ENCODE assay signal across 7 mouse cellular contexts in the genomic region with DNA sequence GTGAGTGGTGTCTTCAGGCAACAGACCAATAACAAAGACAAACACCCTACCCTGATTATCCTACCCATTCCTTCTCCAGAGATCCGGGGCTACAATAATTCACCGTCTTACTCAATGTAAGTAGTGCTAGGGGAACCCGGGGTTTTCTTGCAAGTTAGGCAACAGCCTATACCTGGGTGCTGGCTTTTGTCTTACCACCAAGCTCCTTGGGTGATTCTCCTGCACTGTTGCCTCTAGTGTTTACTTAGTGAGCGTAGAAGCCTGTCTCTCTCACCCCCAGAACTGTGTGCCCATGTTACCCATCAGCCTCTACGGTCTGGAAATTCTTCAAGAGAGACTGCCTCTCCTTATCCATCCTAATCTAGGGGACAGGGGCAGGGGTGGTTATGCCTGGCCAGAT. TPM values are rescaled to one million over a fixed set of nuclear protein-coding genes. Genes with fewer than 3 reads are reported as not detected.
DNase-seq lines count a peak whose midpoint lies in the region; ATAC-seq and TF ChIP-seq lines count a peak whose summit lies in the region.

No protein-coding gene starts in this region.

- H3K4me3 ChIP-seq in liver, adult 2 months (ENCODE audit: insufficient read depth, low read depth, low read length) = no peak overlapping the region
- no peak overlapping the region for H3K4me3 ChIP-seq in embryonic facial prominence, embryonic 11.5 days (ENCODE audit: low read depth, low read length)
- no peak overlapping the region for H3K4me3 ChIP-seq in hindbrain, embryonic 16.5 days (ENCODE audit: low read length)
- peak overlapping the region; percentile 23 for H3K4me3 ChIP-seq in myocyte

- H3K4me2 ChIP-seq in embryonic facial prominence, embryonic 11.5 days (ENCODE audit: low read depth, low read length) = peak overlapping the region; percentile 48
- peak overlapping the region; percentile 73 for H3K4me2 ChIP-seq in hindbrain, embryonic 16.5 days (ENCODE audit: low read length)
- peak overlapping the region; percentile 95 for H3K4me2 ChIP-seq in myocyte (ENCODE audit: low read depth)

- DNase-seq in liver, adult 2 months (ENCODE audit: extremely low read depth, low read depth, low spot score) = no peak
- DNase-seq in liver = no peak
- DNase-seq in embryonic facial prominence, embryonic 11.5 days (ENCODE audit: low spot score) = no peak
- DNase-seq in spleen, postnatal 4 days (ENCODE audit: low spot score in 2 of 2) = no peak
- no peak for DNase-seq in left cerebral cortex, postnatal 10 days (ENCODE audit: extremely low spot score in 1 of 2, low spot score in 2 of 2)

- H3K4me1 ChIP-seq in liver, adult 2 months (ENCODE audit: control insufficient read depth, insufficient read depth, low read length) = peaks cover 27% of the 10 kb centered on the region
- peaks cover 3% of the 10 kb centered on the region for H3K4me1 ChIP-seq in embryonic facial prominence, embryonic 11.5 days (ENCODE audit: control insufficient read depth, insufficient read depth, low read length)
- peaks cover 16% of the 10 kb centered on the region for H3K4me1 ChIP-seq in hindbrain, embryonic 16.5 days (ENCODE audit: control insufficient read depth, insufficient read depth, low read depth, low read length)

- no peak overlapping the region; the same call in 1 of the 2 replicates for H3K9ac ChIP-seq in liver, adult 2 months (ENCODE audit: low read depth, low read length)
- H3K9ac ChIP-seq in embryonic facial prominence, embryonic 11.5 days (replicated peaks; ENCODE audit: low read length) = peak overlapping the region; percentile 62
- H3K9ac ChIP-seq in hindbrain, embryonic 16.5 days (ENCODE audit: low read depth, low read length) = no peak overlapping the region

- WGBS in liver, adult 2 months = 57% methylated on average over 5 of the region's 5 CpGs
- 76% methylated on average over 5 of the region's 5 CpGs for WGBS in embryonic facial prominence, embryonic 11.5 days
- 68% methylated on average over 5 of the region's 5 CpGs for WGBS in hindbrain, embryonic 16.5 days

- H3K27ac ChIP-seq in liver, adult 2 months (replicated peaks; ENCODE audit: insufficient read depth, low read depth, low read length) = peak overlapping the region; percentile 72; the same call in 1 of the 2 replicates
- H3K27ac ChIP-seq in embryonic facial prominence, embryonic 11.5 days (replicated peaks; ENCODE audit: low read depth, low read length) = no peak overlapping the region
- no peak overlapping the region for H3K27ac ChIP-seq in hindbrain, embryonic 16.5 days (ENCODE audit: low read depth, low read length)

- no peak for TF ChIP-seq POLR2A in liver, adult 2 months (IDR thresholded peaks at IDR 0.05; ENCODE audit: extremely low read depth, insufficient read depth, low read length)
- TF ChIP-seq POLR2A in myocyte (IDR thresholded peaks at IDR 0.05; ENCODE audit: insufficient read length, low read depth) = no peak

- TF ChIP-seq CTCF in liver, adult 2 months (IDR thresholded peaks at IDR 0.05; ENCODE audit: low read depth, low read length) = no peak

- ATAC-seq in embryonic facial prominence, embryonic 11.5 days (replicated peaks; ENCODE audit: insufficient number of reproducible peaks, low FRiP score, low TSS enrichment, low read depth) = no peak
- ATAC-seq in hindbrain, embryonic 16.5 days = no peak

- 0 out of 2 replicates have a peak, but pooled peaks cover 7% of the 10 kb centered on the region for H3K79me2 ChIP-seq in liver, adult 2 months (ENCODE audit: control insufficient read depth, insufficient read depth, low read length)
- H3K79me2 ChIP-seq in myocyte (ENCODE audit: control insufficient read depth, insufficient read depth) = peaks cover 5% of the 10 kb centered on the region

- no peaks in the 10 kb centered on the region for H3K27me3 ChIP-seq in liver, adult 2 months (ENCODE audit: control insufficient read depth, insufficient read depth, low read length)
- H3K27me3 ChIP-seq in embryonic facial prominence, embryonic 11.5 days (ENCODE audit: control insufficient read depth, insufficient read depth, low read length) = no peaks in the 10 kb centered on the region
- H3K27me3 ChIP-seq in hindbrain, embryonic 16.5 days (replicated peaks; ENCODE audit: control insufficient read depth, insufficient read depth, low read length) = no peaks in the 10 kb centered on the region
- H3K27me3 ChIP-seq in myocyte (ENCODE audit: control insufficient read depth, insufficient read depth, insufficient read length) = no peaks in the 10 kb centered on the region

- H3ac ChIP-seq in myocyte (ENCODE audit: control insufficient read depth, insufficient read length) = no peak overlapping the region

- H3K9me3 ChIP-seq in embryonic facial prominence, embryonic 11.5 days (replicated peaks; ENCODE audit: control insufficient read depth, low read length) = no peaks in the 10 kb centered on the region
- no peaks in the 10 kb centered on the region for H3K9me3 ChIP-seq in hindbrain, embryonic 16.5 days (ENCODE audit: control insufficient read depth, low read length)

- peaks cover 9% of the 10 kb centered on the region; the same call in 1 of the 2 replicates for H3K36me3 ChIP-seq in liver, adult 2 months (ENCODE audit: control insufficient read depth, insufficient read depth, low read length)
- H3K36me3 ChIP-seq in embryonic facial prominence, embryonic 11.5 days (replicated peaks; ENCODE audit: control insufficient read depth, insufficient read depth, low read depth, low read length) = no peaks in the 10 kb centered on the region
- no peaks in the 10 kb centered on the region for H3K36me3 ChIP-seq in hindbrain, embryonic 16.5 days (ENCODE audit: control insufficient read depth, insufficient read depth, low read length)
- H3K36me3 ChIP-seq in myocyte (ENCODE audit: control insufficient read depth, insufficient read depth) = peaks cover 4% of the 10 kb centered on the region

- intact Hi-C loops in left cerebral cortex, postnatal 10 days (cut with DNase I) = no loop called here

TF ChIP-seq in myocyte, 11 proteins besides CTCF, POLR2A, EP300 and RAD21:
- TF ChIP-seq POLR2AphosphoS2 (IDR thresholded peaks at IDR 0.05; ENCODE audit: insufficient read length, low read depth) (no peak), SRF (IDR thresholded peaks at IDR 0.05; ENCODE audit: control insufficient read depth, insufficient read length, low read depth) (no peak), E2F4 (IDR thresholded peaks at IDR 0.05; ENCODE audit: insufficient read depth) (no peak), CEBPB (IDR thresholded peaks at IDR 0.05; ENCODE audit: insufficient read depth, poor library complexity, severe bottlenecking) (no peak)

RNA-seq across cellular contexts. Expression of gene Ccnd3, which starts 0.6 kb away (rescaled TPM):
- 16.8 and 23.4 TPM in 2 replicates for total RNA-seq in liver, adult 2 months (2014; rRNA removed)
- 39.1 and 41.8 TPM in 2 replicates for polyA plus RNA-seq in liver, adult 2 months (2012; rRNA removed)
- polyA plus RNA-seq in embryonic facial prominence, embryonic 11.5 days (2014; fragmentation: Nextera tagmentation; extraction: Ambion mirVana) = 291 and 294 TPM in 2 replicates
- polyA plus RNA-seq in hindbrain, embryonic 16.5 days (2015; fragmentation: Nextera tagmentation; extraction: Ambion mirVana) = 81.7 and 99.9 TPM in 2 replicates
- 858 TPM for polyA plus RNA-seq in myocyte (2012; fragmentation: generic; extraction: Trizol)
- total RNA-seq in left cerebral cortex, postnatal 10 days (2021) = 10 to 100 TPM; 24.5 to 26.7 TPM

RNA-seq across cellular contexts. Expression of gene Taf8, which starts 2.1 kb away (rescaled TPM):
- total RNA-seq in liver, adult 2 months (2014; rRNA removed) = 8.2 and 8.7 TPM in 2 replicates
- 7.8 and 9.6 TPM in 2 replicates for polyA plus RNA-seq in liver, adult 2 months (2012; rRNA removed)
- polyA plus RNA-seq in embryonic facial prominence, embryonic 11.5 days (2014; fragmentation: Nextera tagmentation; extraction: Ambion mirVana) = 27.6 and 29.4 TPM in 2 replicates
- polyA plus RNA-seq in hindbrain, embryonic 16.5 days (2015; fragmentation: Nextera tagmentation; extraction: Ambion mirVana) = 20.0 and 20.5 TPM in 2 replicates
- 13.4 TPM for polyA plus RNA-seq in myocyte (2012; fragmentation: generic; extraction: Trizol)
- total RNA-seq in left cerebral cortex, postnatal 10 days (2021) = 10 to 100 TPM; 13.8 to 14.3 TPM
